Mouse (Mus musculus) urinary bladder, postnatal 25 days (tissue): ENCODE data around the gene Sccpdh.

Experiments used
- DNase-seq: peaks from one replicate; pipeline ENCODE4 v3.0.0; 2022; ENCODE audit warnings: low spot score

The Sccpdh gene

DNA sequence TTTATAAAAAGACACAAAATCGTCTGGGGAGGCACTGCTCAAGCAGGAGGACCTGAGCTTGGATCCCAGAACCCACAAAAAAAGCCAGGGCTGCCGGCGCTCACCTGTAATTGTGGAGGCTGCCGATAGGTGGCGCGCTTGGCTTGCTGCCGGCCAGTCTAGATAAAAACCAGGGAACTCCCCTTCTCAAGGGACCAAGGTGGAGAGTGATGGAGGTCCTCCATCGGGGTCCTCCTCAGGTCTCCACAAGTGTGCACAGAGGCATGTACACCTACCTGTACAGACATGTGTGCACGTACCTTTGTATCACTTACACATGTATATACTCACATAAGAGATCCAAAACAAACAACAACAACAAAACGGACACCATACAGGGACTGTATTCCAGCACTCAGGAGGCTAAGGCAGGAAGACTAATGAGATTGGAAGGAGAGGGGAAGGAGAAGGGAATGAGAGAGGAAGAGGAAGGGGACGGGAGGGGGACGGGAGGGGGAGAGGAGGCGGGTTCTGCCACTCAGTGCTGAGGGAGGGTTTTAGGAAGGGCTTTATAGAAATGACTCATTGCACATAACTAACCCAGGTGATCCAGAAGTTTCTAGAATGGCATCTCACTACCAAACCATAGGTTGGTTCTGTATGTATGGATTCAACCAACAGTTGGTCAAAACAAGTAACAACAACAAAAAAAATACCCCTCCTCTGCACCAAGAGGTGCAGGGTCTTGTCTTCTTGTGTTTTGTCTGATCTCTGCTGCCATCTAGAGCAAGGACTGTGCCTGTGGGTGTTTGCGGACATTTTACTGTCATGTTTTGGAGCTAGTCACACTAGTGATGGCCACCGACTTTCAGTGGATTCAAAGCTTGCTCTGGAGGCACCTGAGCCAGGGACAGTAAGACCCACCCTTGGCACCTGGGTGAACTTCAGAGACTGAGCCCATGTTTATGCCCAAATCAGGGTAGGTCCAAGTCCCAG, 66.8 kb downstream of the Sccpdh start:
- peak; percentile 63 for DNase-seq

DNA sequence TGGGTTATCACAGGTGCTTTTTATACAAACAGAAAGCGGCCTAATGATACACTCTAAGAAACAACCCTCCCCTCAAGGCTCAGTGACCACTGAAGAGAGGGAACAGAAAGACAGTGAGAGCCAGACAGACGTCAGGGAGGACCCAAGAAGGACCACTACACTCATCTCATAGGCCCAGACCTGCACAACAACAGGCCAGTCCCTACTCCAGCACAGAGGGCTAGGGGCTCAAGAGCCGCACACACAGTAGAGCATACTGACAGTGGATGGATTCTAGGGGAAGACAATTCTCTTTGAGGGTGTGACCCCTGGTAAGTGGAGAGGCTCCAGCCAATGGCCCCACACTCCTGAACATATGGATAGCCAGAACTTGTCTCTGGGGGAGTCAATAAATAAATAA, 68.5 kb downstream of the Sccpdh start:
- DNase-seq: no peak
